Mouse (Mus musculus): ENCODE measurements around the gene Pbp2.

- TF ChIP-seq POLR2A (IDR thresholded peaks at IDR 0.05; ENCODE audit: low read depth, low read length) (no peak), CTCF (conservative IDR thresholded peaks at IDR 0.05; ENCODE audit: insufficient read depth, insufficient read length, low read depth, low read length) (no peak)
Measured at GRCm38 (mm10) chr6:135264136-135264535, 46.1 kb downstream of the Pbp2 start.
